Mouse (Mus musculus) ES-Bruce4 (cell line): ENCODE results near the gene Ctnnbl1. TPM values are rescaled to one million over a fixed set of nuclear protein-coding genes. Genes with fewer than 3 reads are reported as not detected.

Experiments
- H3K27ac ChIP-seq: 2 replicates; pipeline ENCODE4 v1.5.1; 2012; ENCODE audit warnings: low read length, inconsistent platforms; ENCODE audit not compliant: insufficient read depth
- H3K27me3 ChIP-seq: 2 replicates; pipeline ENCODE4 v1.6.1; 2012; ENCODE audit warnings: mild to moderate bottlenecking, low read length, inconsistent platforms; ENCODE audit not compliant: control insufficient read depth, poor library complexity, insufficient read depth, severe bottlenecking
- H3K36me3 ChIP-seq: 2 replicates; pipeline ENCODE4 v1.6.1; 2012; ENCODE audit warnings: inconsistent platforms, mild to moderate bottlenecking, low read length, moderate library complexity; ENCODE audit not compliant: control insufficient read depth, poor library complexity, insufficient read depth, severe bottlenecking
- H3K4me1 ChIP-seq: one replicate; pipeline ENCODE4 v1.8.1; 2011; ENCODE audit warnings: low read length; ENCODE audit not compliant: control insufficient read depth, insufficient read depth
- H3K4me3 ChIP-seq: 2 replicates; pipeline ENCODE4 v1.5.1; 2011; ENCODE audit warnings: low read depth, mild to moderate bottlenecking, low read length
- H3K9ac ChIP-seq: 2 replicates; pipeline ENCODE4 v1.6.1; 2012; ENCODE audit warnings: low read depth, mild to moderate bottlenecking, inconsistent platforms; ENCODE audit not compliant: poor library complexity, severe bottlenecking
- H3K9me3 ChIP-seq: replicated peaks from 2 replicates; pipeline ENCODE4 v1.6.1; 2012; ENCODE audit warnings: mild to moderate bottlenecking, low read length, inconsistent platforms; ENCODE audit not compliant: control insufficient read depth, poor library complexity, insufficient read depth, severe bottlenecking
- CTCF ChIP-seq: IDR thresholded peaks from one replicate; pipeline ENCODE4 v1.8.1; 2011; ENCODE audit warnings: low read depth, low read length
- EP300 ChIP-seq: IDR thresholded peaks from 2 replicates; pipeline ENCODE4 v1.6.1; 2011; ENCODE audit warnings: low read depth, low read length; ENCODE audit not compliant: insufficient read depth
- POLR2A ChIP-seq: IDR thresholded peaks from one replicate; pipeline ENCODE4 v1.8.1; 2011; ENCODE audit warnings: low read length; ENCODE audit not compliant: insufficient read depth
- polyA plus RNA-seq: library from polyadenylated mRNA; stranded (reverse); fragments of >200 nt; gene quantifications from 2 replicates; pipeline ENCODE4 v1.2.4, GENCODE M21; 2011; ENCODE audit warnings: low read depth; ENCODE audit not compliant: missing spikeins, insufficient read depth, insufficient read length

Gene Ctnnbl1
- polyA plus RNA-seq, 1 experiment, result 37.2 TPM

- Histone ChIP-seq H3K4me3 (no peak overlapping the region), H3K27me3 (no peaks in the 10 kb centered on the region), H3K27ac (no peak overlapping the region), H3K9me3 (no peaks in the 10 kb centered on the region), H3K9ac (no peak overlapping the region), H3K36me3 (no peaks in the 10 kb centered on the region), H3K4me1 (no peaks in the 10 kb centered on the region)
- TF ChIP-seq EP300 (no peak), CTCF (no peak)
Observed at GRCm38 (mm10) chr2:157784647-157785046, 47.4 kb downstream of the Ctnnbl1 start.

GRCm38 (mm10) chr2:157789226-157789625, 52.0 kb downstream of the Ctnnbl1 start:
- Histone ChIP-seq H3K9me3 (no peaks in the 10 kb centered on the region), H3K4me3 (no peak overlapping the region), H3K27ac (no peak overlapping the region), H3K36me3 (peaks cover 4% of the 10 kb centered on the region; the same call in 1 of the 2 replicates), H3K4me1 (no peaks in the 10 kb centered on the region), H3K27me3 (no peaks in the 10 kb centered on the region), H3K9ac (no peak overlapping the region)
- no peak for TF ChIP-seq EP300
- TF ChIP-seq POLR2A, result no peak
- TF ChIP-seq CTCF, result no peak

- Histone ChIP-seq H3K36me3 (peaks cover 4% of the 10 kb centered on the region; the same call in 1 of the 2 replicates), H3K27me3 (no peaks in the 10 kb centered on the region), H3K9me3 (no peaks in the 10 kb centered on the region), H3K4me3 (no peak overlapping the region), H3K9ac (no peak overlapping the region), H3K27ac (no peak overlapping the region), H3K4me1 (no peaks in the 10 kb centered on the region)
- TF ChIP-seq EP300 (no peak), POLR2A (no peak), CTCF (no peak)
Observed at GRCm38 (mm10) chr2:157790836-157791495, 53.8 kb downstream of the Ctnnbl1 start.

GRCm38 (mm10) chr2:157791528-157792162, 54.4 kb downstream of the Ctnnbl1 start:
- H3K9me3 ChIP-seq, result no peaks in the 10 kb centered on the region
- no peak overlapping the region for H3K27ac ChIP-seq
- TF ChIP-seq POLR2A, result no peak
- no peak for TF ChIP-seq CTCF
- TF ChIP-seq EP300, result no peak
- no peaks in the 10 kb centered on the region for H3K4me1 ChIP-seq
- H3K36me3 ChIP-seq, result peaks cover 4% of the 10 kb centered on the region; the same call in 1 of the 2 replicates
- no peak overlapping the region for H3K9ac ChIP-seq
- H3K27me3 ChIP-seq, result no peaks in the 10 kb centered on the region
- no peak overlapping the region for H3K4me3 ChIP-seq

GRCm38 (mm10) chr2:157792840-157793552, 55.8 kb downstream of the Ctnnbl1 start:
- no peaks in the 10 kb centered on the region for H3K27me3 ChIP-seq
- peaks cover 4% of the 10 kb centered on the region; the same call in 1 of the 2 replicates for H3K36me3 ChIP-seq
- H3K9me3 ChIP-seq, result no peaks in the 10 kb centered on the region
- H3K4me3 ChIP-seq, result no peak overlapping the region
- H3K4me1 ChIP-seq, result no peaks in the 10 kb centered on the region
- no peak overlapping the region for H3K27ac ChIP-seq
- H3K9ac ChIP-seq, result no peak overlapping the region
- no peak for TF ChIP-seq CTCF
- no peak for TF ChIP-seq EP300
- no peak for TF ChIP-seq POLR2A

GRCm38 (mm10) chr2:157793851-157794332, 56.7 kb downstream of the Ctnnbl1 start:
- Histone ChIP-seq H3K9me3 (no peaks in the 10 kb centered on the region), H3K9ac (no peak overlapping the region), H3K27me3 (no peaks in the 10 kb centered on the region), H3K36me3 (peaks cover 4% of the 10 kb centered on the region; the same call in 1 of the 2 replicates), H3K4me3 (no peak overlapping the region), H3K4me1 (no peaks in the 10 kb centered on the region), H3K27ac (no peak overlapping the region)
- TF ChIP-seq CTCF, result no peak
- no peak for TF ChIP-seq EP300
- no peak for TF ChIP-seq POLR2A
